Mouse (Mus musculus): ENCODE results near the gene Acsl4.
A peak's percentile ranks its signal among the peaks of the same experiment; 100 is the strongest.

The Acsl4 gene

GRCm38 (mm10) chrX:142390247-142390908 lies at the start of gene Acsl4:
TSS of gene Acsl4 (minus strand) at chrX:142390535.
- DNase-seq (ENCODE audit: low read depth, low spot score), result peak; percentile 90

- DNase-seq (ENCODE audit: low read depth, low spot score), result no peak
Observed at GRCm38 (mm10) chrX:142437971-142438504, 47.7 kb upstream of the Acsl4 start.

GRCm38 (mm10) chrX:142432846-142433245 lies 42.5 kb upstream of the Acsl4 start:
- DNase-seq (ENCODE audit: low read depth, low spot score), result no peak

GRCm38 (mm10) chrX:142427111-142427510 lies 36.8 kb upstream of the Acsl4 start:
- DNase-seq (ENCODE audit: low read depth, low spot score), result no peak

- DNase-seq (ENCODE audit: low read depth, low spot score), result no peak
Observed at GRCm38 (mm10) chrX:142426628-142427027, 36.3 kb upstream of the Acsl4 start.

GRCm38 (mm10) chrX:142413884-142414283 lies 23.5 kb upstream of the Acsl4 start:
- no peak for DNase-seq (ENCODE audit: low read depth, low spot score)

GRCm38 (mm10) chrX:142410060-142410459 lies 19.7 kb upstream of the Acsl4 start:
- DNase-seq (ENCODE audit: low read depth, low spot score), result no peak

GRCm38 (mm10) chrX:142409338-142409737 lies 19.0 kb upstream of the Acsl4 start:
- DNase-seq (ENCODE audit: low read depth, low spot score), result no peak

- no peak for DNase-seq (ENCODE audit: low read depth, low spot score)
Observed at GRCm38 (mm10) chrX:142403114-142403513, 12.8 kb upstream of the Acsl4 start.

- DNase-seq (ENCODE audit: low read depth, low spot score), result no peak
Observed at GRCm38 (mm10) chrX:142398621-142399020, 8.3 kb upstream of the Acsl4 start.

- DNase-seq (ENCODE audit: low read depth, low spot score), result no peak
Observed at GRCm38 (mm10) chrX:142390909-142391265, 552 bp upstream of the Acsl4 start.

GRCm38 (mm10) chrX:142389581-142390159 lies 665 bp downstream of the Acsl4 start:
- DNase-seq (ENCODE audit: low read depth, low spot score), result no peak

- no peak for DNase-seq (ENCODE audit: low read depth, low spot score)
Observed at GRCm38 (mm10) chrX:142388141-142388540, 2.2 kb downstream of the Acsl4 start.

- DNase-seq (ENCODE audit: low read depth, low spot score), result no peak
Observed at GRCm38 (mm10) chrX:142387634-142388033, 2.7 kb downstream of the Acsl4 start.

- DNase-seq (ENCODE audit: low read depth, low spot score), result no peak
Observed at GRCm38 (mm10) chrX:142384918-142385317, 5.4 kb downstream of the Acsl4 start.

GRCm38 (mm10) chrX:142379894-142380293 lies 10.4 kb downstream of the Acsl4 start:
- DNase-seq (ENCODE audit: low read depth, low spot score), result no peak

- DNase-seq (ENCODE audit: low read depth, low spot score), result no peak
Observed at GRCm38 (mm10) chrX:142378048-142378447, 12.3 kb downstream of the Acsl4 start.

- DNase-seq (ENCODE audit: low read depth, low spot score), result no peak
Observed at GRCm38 (mm10) chrX:142377358-142377757, 13.0 kb downstream of the Acsl4 start.

GRCm38 (mm10) chrX:142376747-142377146 lies 13.6 kb downstream of the Acsl4 start:
- DNase-seq (ENCODE audit: low read depth, low spot score), result no peak

GRCm38 (mm10) chrX:142375519-142375918 lies 14.8 kb downstream of the Acsl4 start:
- DNase-seq (ENCODE audit: low read depth, low spot score), result no peak

GRCm38 (mm10) chrX:142372393-142372792 lies 17.9 kb downstream of the Acsl4 start:
- peak; percentile 60 for DNase-seq (ENCODE audit: low read depth, low spot score)

- DNase-seq (ENCODE audit: low read depth, low spot score), result no peak
Observed at GRCm38 (mm10) chrX:142369935-142370334, 20.4 kb downstream of the Acsl4 start.

GRCm38 (mm10) chrX:142363882-142364281 lies 26.5 kb downstream of the Acsl4 start:
- no peak for DNase-seq (ENCODE audit: low read depth, low spot score)
